Mouse (Mus musculus) hindbrain, embryonic 13.5 days (tissue): Measurements from ENCODE around the gene Rbms3. TPM values are rescaled to one million over a fixed set of nuclear protein-coding genes. Genes with fewer than 3 reads are reported as not detected.

Experiments
- ATAC-seq: fragments of 200-750 bp; cut with Nextera tagmentation; 2 replicates; pipeline ENCODE4 v1.8.0; 2017; ENCODE audit warnings: moderate TSS enrichment; ENCODE audit not compliant: low FRiP score
- H3K27ac ChIP-seq: fragments of 300-500 bp; sonication (generic); 2 replicates; pipeline ENCODE4 v1.5.1; 2015; ENCODE audit warnings: inconsistent platforms, mild to moderate bottlenecking, moderate library complexity
- H3K27me3 ChIP-seq: fragments of 300-500 bp; sonication (generic); 2 replicates; pipeline ENCODE4 v1.6.1; 2015; ENCODE audit warnings: mild to moderate bottlenecking, inconsistent platforms
- H3K36me3 ChIP-seq: fragments of 300-500 bp; sonication (generic); 2 replicates; pipeline ENCODE4 v1.6.1; 2015; ENCODE audit warnings: mild to moderate bottlenecking, inconsistent platforms
- H3K4me1 ChIP-seq: fragments of 300-500 bp; sonication (generic); replicated peaks from 2 replicates; pipeline ENCODE4 v1.6.1; 2015; ENCODE audit warnings: inconsistent platforms
- H3K4me2 ChIP-seq: fragments of 300-500 bp; sonication (generic); 2 replicates; pipeline ENCODE4 v1.6.1; 2015; ENCODE audit warnings: inconsistent platforms, mild to moderate bottlenecking, moderate library complexity
- H3K4me3 ChIP-seq: fragments of 300-500 bp; sonication (generic); 2 replicates; pipeline ENCODE4 v1.5.1; 2015; ENCODE audit warnings: mild to moderate bottlenecking, inconsistent platforms
- H3K9ac ChIP-seq: fragments of 300-500 bp; sonication (generic); 2 replicates; pipeline ENCODE4 v1.6.1; 2015; ENCODE audit warnings: mild to moderate bottlenecking, inconsistent platforms
- H3K9me3 ChIP-seq: fragments of 300-500 bp; sonication (generic); 2 replicates; pipeline ENCODE4 v1.6.1; 2016; ENCODE audit warnings: inconsistent platforms
- WGBS: fragments of 180-500 bp; shearing (Covaris S2); methylation state at CpG from one replicate; pipeline ENCODE4 v1.1.7; 2015; 5-methylcytosine and 5-hydroxymethylcytosine counted together
- polyA plus RNA-seq: library from polyadenylated mRNA; unstranded; fragments of >200 nt; fragmentation: Nextera tagmentation; extraction: Ambion mirVana; gene quantifications from 2 replicates; pipeline ENCODE4 v1.2.1, GENCODE M21; 2015

The Rbms3 gene
- polyA plus RNA-seq, 1 experiment from 2014 or later: 73.7 TPM

DNA sequence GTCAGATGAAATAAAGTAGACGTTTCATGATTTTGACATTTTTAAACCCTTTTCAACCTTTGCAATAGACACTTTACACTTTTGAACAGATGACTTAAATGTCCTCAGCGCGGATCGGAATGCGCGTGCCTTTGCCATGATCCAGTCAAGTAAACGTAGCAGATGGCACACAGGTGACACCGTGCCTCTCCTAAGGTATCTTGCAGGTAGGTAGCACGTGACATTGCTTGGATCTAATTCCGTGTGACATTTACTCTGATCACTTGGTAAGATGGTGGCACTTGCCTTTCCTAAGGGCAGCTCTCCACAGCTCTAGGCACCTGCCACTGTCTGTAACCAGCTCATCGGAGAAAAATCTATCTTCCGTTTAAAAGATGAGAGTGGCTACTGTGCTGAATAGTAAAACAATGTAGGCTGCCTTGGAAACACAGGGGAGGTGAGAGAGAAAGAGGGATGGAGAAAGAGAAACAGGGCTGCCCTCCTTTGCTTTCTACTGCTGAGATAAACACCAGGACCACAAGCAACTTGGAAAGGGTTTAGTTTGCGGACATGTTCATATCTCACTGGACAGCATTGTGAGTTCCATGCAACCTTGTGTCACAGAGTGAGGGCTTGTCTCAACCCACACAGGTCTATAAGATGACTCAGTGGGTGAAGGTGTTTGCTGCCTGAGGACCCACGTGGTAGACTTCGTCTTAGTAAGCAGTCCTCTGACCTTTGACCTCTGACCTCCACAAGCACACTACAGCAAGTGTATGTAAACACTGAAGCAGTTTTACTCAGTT is 338.5 kb downstream of the Rbms3 start:
- Histone ChIP-seq H3K4me1 (no peaks in the 10 kb centered on the region), H3K9me3 (no peaks in the 10 kb centered on the region), H3K4me3 (no peak overlapping the region), H3K27me3 (no peaks in the 10 kb centered on the region), H3K9ac (no peak overlapping the region), H3K4me2 (no peak overlapping the region), H3K27ac (no peak overlapping the region), H3K36me3 (no peaks in the 10 kb centered on the region)
- ATAC-seq: no peak
- 77% methylated on average over 15 of the region's 15 CpGs for WGBS

GRCm38 (mm10) chr9:117274846-117275245 is 354.9 kb downstream of the Rbms3 start:
- Histone ChIP-seq H3K4me2 (no peak overlapping the region), H3K27me3 (no peaks in the 10 kb centered on the region), H3K9me3 (no peaks in the 10 kb centered on the region), H3K4me3 (no peak overlapping the region), H3K36me3 (no peaks in the 10 kb centered on the region), H3K27ac (no peak overlapping the region), H3K9ac (no peak overlapping the region), H3K4me1 (no peaks in the 10 kb centered on the region; the same call in 1 of the 2 replicates)
- ATAC-seq: no peak
- WGBS: 80% methylated on average over 12 of the region's 12 CpGs

GRCm38 (mm10) chr9:117259614-117260013 is 370.1 kb downstream of the Rbms3 start:
- no peak for ATAC-seq
- no peak overlapping the region for H3K27ac ChIP-seq
- no peak overlapping the region for H3K4me2 ChIP-seq
- H3K36me3 ChIP-seq: no peaks in the 10 kb centered on the region
- H3K9me3 ChIP-seq: no peaks in the 10 kb centered on the region
- H3K9ac ChIP-seq: no peak overlapping the region
- no peaks in the 10 kb centered on the region for H3K4me1 ChIP-seq
- 93% methylated on average over 5 of the region's 5 CpGs for WGBS
- H3K27me3 ChIP-seq: no peaks in the 10 kb centered on the region
- no peak overlapping the region for H3K4me3 ChIP-seq

GRCm38 (mm10) chr9:117253361-117253760 is 376.4 kb downstream of the Rbms3 start:
- H3K9ac ChIP-seq: peak overlapping the region; percentile 58

GRCm38 (mm10) chr9:117252411-117252861 is 377.3 kb downstream of the Rbms3 start:
- Histone ChIP-seq H3K9ac (peak overlapping the region; percentile 80), H3K4me1 (peaks cover 44% of the 10 kb centered on the region), H3K27ac (peak overlapping the region; percentile 88), H3K9me3 (no peaks in the 10 kb centered on the region), H3K4me2 (peak overlapping the region; percentile 71), H3K36me3 (no peaks in the 10 kb centered on the region), H3K4me3 (peak overlapping the region; percentile 62), H3K27me3 (no peaks in the 10 kb centered on the region)
- ATAC-seq: peak; percentile 71; the same call in 1 of the 2 replicates
- under 1% methylated on average over 10 of the region's 10 CpGs for WGBS

More at GRCm38 (mm10) chr9:117253361-117253760, 376.4 kb downstream of the Rbms3 start:
- Histone ChIP-seq H3K27me3 (no peaks in the 10 kb centered on the region), H3K9me3 (no peaks in the 10 kb centered on the region), H3K4me3 (peak overlapping the region; percentile 62), H3K27ac (peak overlapping the region; percentile 88), H3K4me2 (peak overlapping the region; percentile 71), H3K36me3 (no peaks in the 10 kb centered on the region), H3K4me1 (peaks cover 37% of the 10 kb centered on the region)
- WGBS: 29% methylated on average over 11 of the region's 11 CpGs
- ATAC-seq: no peak

- H3K36me3 ChIP-seq: no peaks in the 10 kb centered on the region
- H3K4me3 ChIP-seq: peak overlapping the region; percentile 62
- no peaks in the 10 kb centered on the region for H3K9me3 ChIP-seq
- under 1% methylated on average over 29 of the region's 29 CpGs for WGBS
- peak overlapping the region; percentile 80 for H3K9ac ChIP-seq
- ATAC-seq: 0 out of 2 replicates have a peak, but pooled peaks have one; percentile 55
- H3K4me2 ChIP-seq: peak overlapping the region; percentile 71
- H3K4me1 ChIP-seq: peaks cover 49% of the 10 kb centered on the region
- peak overlapping the region; percentile 88 for H3K27ac ChIP-seq
- H3K27me3 ChIP-seq: no peaks in the 10 kb centered on the region
Measured at GRCm38 (mm10) chr9:117251521-117252368, 378.0 kb downstream of the Rbms3 start.

- H3K9me3 ChIP-seq: no peaks in the 10 kb centered on the region
- WGBS: 9% methylated on average over 2 of the region's 2 CpGs
- no peaks in the 10 kb centered on the region for H3K27me3 ChIP-seq
- peak overlapping the region; percentile 88 for H3K27ac ChIP-seq
- ATAC-seq: no peak
- no peaks in the 10 kb centered on the region for H3K36me3 ChIP-seq
- H3K4me1 ChIP-seq: peaks cover 56% of the 10 kb centered on the region
- H3K4me3 ChIP-seq: peak overlapping the region; percentile 62
- peak overlapping the region; percentile 71 for H3K4me2 ChIP-seq
- peak overlapping the region; percentile 80 for H3K9ac ChIP-seq
Measured at GRCm38 (mm10) chr9:117250831-117251165, 378.9 kb downstream of the Rbms3 start.

DNA sequence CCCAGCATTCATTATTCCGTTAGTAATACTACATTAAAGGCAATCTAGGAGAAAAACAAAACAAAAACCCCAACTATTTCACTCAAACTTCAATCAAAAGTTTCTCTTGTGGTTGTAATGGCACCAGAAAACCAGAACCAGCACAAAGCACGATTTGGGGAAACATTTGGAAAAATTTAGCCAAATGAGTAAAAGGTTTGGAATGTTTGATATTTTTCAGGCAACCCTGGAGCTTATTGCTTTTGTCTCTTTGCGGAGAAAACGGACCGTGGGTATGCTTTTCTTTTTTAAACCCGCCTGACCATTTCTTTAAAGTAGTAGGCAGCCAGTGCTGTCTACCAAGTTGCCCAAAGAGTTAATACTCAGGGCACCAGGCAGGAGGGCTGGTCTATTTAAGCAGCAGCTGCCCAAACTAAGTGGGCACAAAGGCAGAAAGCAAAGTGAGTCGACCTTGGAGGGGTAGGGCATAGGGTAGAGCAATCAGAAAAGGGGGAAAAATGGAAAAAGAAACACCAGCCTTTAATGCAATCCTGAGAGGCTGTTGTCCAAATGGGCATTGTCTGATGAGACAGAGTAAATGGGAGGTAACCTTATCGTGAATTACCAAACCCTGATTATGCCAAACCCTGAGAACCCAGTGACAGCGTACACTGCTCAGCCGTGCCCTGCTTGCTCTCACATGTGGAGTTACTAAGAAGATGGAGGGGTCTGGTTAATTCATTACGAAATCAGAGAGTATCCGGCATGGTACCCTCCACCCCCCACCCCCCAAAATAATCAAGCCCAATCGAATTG is 379.5 kb downstream of the Rbms3 start:
- Histone ChIP-seq H3K27ac (peak overlapping the region; percentile 88; the same call in 1 of the 2 replicates), H3K27me3 (no peaks in the 10 kb centered on the region), H3K4me3 (peak overlapping the region; percentile 62), H3K4me2 (peak overlapping the region; percentile 71), H3K36me3 (no peaks in the 10 kb centered on the region), H3K4me1 (peaks cover 60% of the 10 kb centered on the region), H3K9me3 (no peaks in the 10 kb centered on the region), H3K9ac (peak overlapping the region; percentile 80)
- 29% methylated on average over 13 of the region's 13 CpGs for WGBS
- ATAC-seq: peak; percentile 34; the same call in 1 of the 2 replicates

GRCm38 (mm10) chr9:117247311-117247980 is 382.3 kb downstream of the Rbms3 start:
- Histone ChIP-seq H3K9me3 (no peaks in the 10 kb centered on the region), H3K9ac (0 out of 2 replicates have a peak overlapping the region, but pooled peaks have one; percentile 15), H3K27ac (no peak overlapping the region), H3K27me3 (no peaks in the 10 kb centered on the region), H3K4me3 (0 out of 2 replicates have a peak overlapping the region, but pooled peaks have one; percentile 1), H3K36me3 (no peaks in the 10 kb centered on the region), H3K4me1 (peaks cover 50% of the 10 kb centered on the region), H3K4me2 (peak overlapping the region; percentile 38)
- WGBS: 42% methylated on average over 5 of the region's 5 CpGs
- no peak for ATAC-seq

GRCm38 (mm10) chr9:117246173-117246572 is 383.5 kb downstream of the Rbms3 start:
- 82% methylated on average over 12 of the region's 12 CpGs for WGBS
- H3K4me1 ChIP-seq: peaks cover 47% of the 10 kb centered on the region
- H3K27me3 ChIP-seq: no peaks in the 10 kb centered on the region
- H3K27ac ChIP-seq: no peak overlapping the region
- H3K9me3 ChIP-seq: peaks cover 4% of the 10 kb centered on the region; the same call in 1 of the 2 replicates
- no peak for ATAC-seq
- peaks cover 6% of the 10 kb centered on the region; the same call in 1 of the 2 replicates for H3K36me3 ChIP-seq
- H3K4me3 ChIP-seq: no peak overlapping the region
- H3K9ac ChIP-seq: no peak overlapping the region
- H3K4me2 ChIP-seq: no peak overlapping the region

- ATAC-seq: no peak
- Histone ChIP-seq H3K27ac (no peak overlapping the region), H3K27me3 (no peaks in the 10 kb centered on the region), H3K4me3 (no peak overlapping the region), H3K9ac (no peak overlapping the region), H3K9me3 (peaks cover 4% of the 10 kb centered on the region; the same call in 1 of the 2 replicates), H3K36me3 (peaks cover 9% of the 10 kb centered on the region; the same call in 1 of the 2 replicates), H3K4me2 (no peak overlapping the region), H3K4me1 (peaks cover 23% of the 10 kb centered on the region)
- 95% methylated on average over 7 of the region's 7 CpGs for WGBS
Measured at GRCm38 (mm10) chr9:117243365-117243764, 386.3 kb downstream of the Rbms3 start.
